Mouse (Mus musculus) left cerebral cortex, adult 6 months (tissue): Measurements from ENCODE around the gene Mfsd6. TPM values are rescaled to one million over a fixed set of nuclear protein-coding genes. Genes with fewer than 3 reads are reported as not detected.

Experiments used
- long read RNA-seq, 2 experiments: library from polyadenylated mRNA; unstranded; transcript quantifications; one replicate each; pipeline ENCODE4 v2.0.0; 2019 to 2020
- polyA plus RNA-seq: library from polyadenylated mRNA; unstranded; fragments of <200 nt; fragmentation: Nextera tagmentation; gene quantifications from 2 replicates; pipeline ENCODE4 v1.2.3, GENCODE M21; 2021

Gene Mfsd6
- polyA plus RNA-seq = 12.5 and 22.0 TPM in 2 replicates
- long read RNA-seq, experiment 1, full-length matches to known transcripts = 22 of 50 reads
- long read RNA-seq, experiment 1, partial matches to known transcripts = 8 of 50 reads
- long read RNA-seq, experiment 1, other reads (novel, unspliced or antisense) = 20 of 50 reads
- long read RNA-seq, experiment 2, full-length matches to known transcripts = 9 of 41 reads
- long read RNA-seq, experiment 2, partial matches to known transcripts = 6 of 41 reads
- long read RNA-seq, experiment 2, other reads (novel, unspliced or antisense) = 26 of 41 reads

DNA sequence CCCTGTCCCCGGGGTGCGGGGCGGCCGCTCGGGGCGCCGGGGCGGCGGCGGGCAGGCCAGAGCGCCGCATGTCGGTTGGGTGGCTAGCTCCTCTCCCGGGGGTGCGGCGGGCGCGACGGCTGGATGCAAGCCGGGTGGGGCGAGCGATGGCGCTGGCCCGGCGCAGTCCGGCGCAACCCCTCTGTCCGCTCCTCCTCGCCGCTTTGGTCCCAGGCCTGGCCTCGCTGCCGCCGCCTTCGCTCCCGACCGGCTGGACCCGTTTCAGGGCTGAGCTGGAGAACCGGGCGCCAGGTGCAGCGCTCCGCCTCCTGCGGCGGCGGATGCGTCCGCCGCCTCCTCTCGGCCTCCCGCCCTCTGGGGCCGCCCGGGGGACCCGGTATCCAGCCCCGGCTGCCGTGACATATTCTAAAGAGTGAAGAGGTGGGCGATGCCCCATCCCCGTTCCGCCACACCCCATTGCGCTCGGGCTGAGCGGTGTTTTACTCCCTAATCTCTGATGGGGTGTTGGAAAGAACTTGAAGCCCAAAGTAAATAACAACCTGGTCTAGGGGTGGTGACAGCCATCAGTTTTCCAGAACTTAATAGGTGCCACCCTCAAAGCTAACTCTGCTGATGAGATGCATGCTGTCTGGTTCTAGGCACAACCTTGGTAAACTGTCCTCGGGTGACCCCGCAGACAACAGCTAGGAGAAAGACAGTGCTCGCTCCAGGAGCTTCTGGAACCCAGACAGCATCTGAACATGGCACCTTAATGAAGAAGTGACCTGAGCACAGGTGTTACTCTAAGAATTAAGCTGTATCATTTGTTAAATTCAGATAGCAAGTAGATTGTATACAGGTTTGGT is at the start of gene Mfsd6:
Gene Mfsd6 (minus strand): TSS at position 407 of the 845 bp plus-strand sequence.

DNA sequence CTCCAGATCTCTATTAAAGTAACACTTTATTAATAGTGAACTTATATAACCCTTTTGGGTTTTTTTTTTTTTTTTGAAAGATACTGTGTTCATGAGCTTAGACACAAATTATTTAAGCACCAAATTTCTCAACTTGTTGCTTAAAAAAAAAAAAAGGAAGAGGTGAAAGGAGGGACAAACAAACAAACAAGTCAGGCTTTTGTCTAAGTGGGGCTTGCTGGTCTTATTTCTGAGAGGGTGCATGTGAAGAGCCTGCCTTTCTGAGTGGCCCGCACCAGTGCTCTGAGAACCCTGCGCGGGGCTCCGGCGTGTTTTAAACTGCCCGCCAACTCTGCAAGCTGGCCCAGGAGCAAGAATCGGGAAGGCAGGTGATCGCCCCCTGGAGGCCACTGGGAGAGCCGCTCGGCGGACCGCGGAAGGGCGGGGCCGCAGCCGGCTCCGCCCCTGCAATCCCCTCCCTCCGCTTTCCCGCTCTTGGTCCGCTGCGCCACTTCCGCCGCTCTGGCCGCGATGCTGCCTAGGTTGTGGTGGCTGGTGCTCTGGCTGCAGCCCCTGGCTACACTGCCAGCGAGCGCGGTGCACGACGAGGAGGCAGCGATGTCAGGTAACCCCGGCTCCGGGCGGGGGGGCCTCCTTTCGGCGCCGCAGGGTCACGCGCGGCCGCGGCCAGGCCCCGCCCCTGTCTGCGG is 96.9 kb downstream of the Mfsd6 start, which contains the start of gene Nemp2:
Gene Nemp2 (plus strand): TSS at position 456 of the 689 bp plus-strand sequence.

Other genes starting within 250 kb of the Mfsd6 start
- 5.3 and 6.0 TPM in 2 replicates for gene Nab1, start 226.8 kb downstream of the Mfsd6 start, polyA plus RNA-seq
- 0.95 and 1.3 TPM in 2 replicates for gene Nemp2, start 96.8 kb downstream of the Mfsd6 start, polyA plus RNA-seq
- 23.6 and 32.3 TPM in 2 replicates for gene Inpp1, start 90.2 kb upstream of the Mfsd6 start, polyA plus RNA-seq
- 13.5 and 14.5 TPM in 2 replicates for gene Hibch, start 117.5 kb upstream of the Mfsd6 start, polyA plus RNA-seq